In the genomic region with DNA sequence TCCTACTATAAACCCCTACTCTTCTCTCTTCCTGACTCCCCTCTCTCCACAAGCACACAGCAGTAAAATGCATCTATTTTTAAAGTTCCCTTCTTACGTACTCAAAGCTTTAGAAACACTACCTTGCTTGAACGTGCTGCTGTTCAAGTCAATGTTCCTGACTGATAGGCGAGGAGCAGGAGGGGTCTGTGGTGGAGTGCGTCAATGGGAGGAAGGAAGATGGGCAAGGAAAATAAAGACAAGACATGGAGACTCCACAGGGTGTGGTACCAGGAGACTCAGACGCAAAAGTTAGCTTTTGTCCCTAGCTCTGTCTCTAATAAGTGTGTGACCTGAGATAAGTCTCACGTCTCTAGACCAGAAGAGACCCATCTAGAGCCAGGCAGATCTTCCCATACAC, we compare ENCODE assay signal across 27 mouse cellular contexts.
"Had no signal": no experiment of that assay in that cellular context is flagged by ENCODE, and none has a peak within 500 bp of the region (broad histone marks: within the 10 kb centered on the region; RNA-seq: fewer than 3 reads in every experiment).

No protein-coding gene starts in this region.

- H3K9ac ChIP-seq: forebrain, postnatal 0 days; heart, embryonic 13.5 days; heart, embryonic 15.5 days; hindbrain, embryonic 12.5 days; hindbrain, embryonic 14.5 days; intestine, embryonic 15.5 days; limb, embryonic 12.5 days had no signal

- ATAC-seq: forebrain, postnatal 0 days; hindbrain, embryonic 16.5 days; inflammation-experienced regulatory T-cells, adult 6 months; intestine, embryonic 15.5 days; intestine, postnatal 0 days had no signal

- DNase-seq: forebrain, postnatal 0 days; gastrocnemius, adult 2 months; gastrocnemius, postnatal 10 days; gastrocnemius, postnatal 25 days; heart, adult 2 months; heart, postnatal 14 days; heart, postnatal 4 days; kidney, adult 18-20 months; kidney, adult 8-10 months; kidney, postnatal 10 days; kidney, postnatal 25 days; kidney, postnatal 4 days; liver had no signal

- H3K36me3 ChIP-seq: heart, embryonic 13.5 days; heart, embryonic 15.5 days; hindbrain, embryonic 10.5 days; hindbrain, embryonic 12.5 days; intestine, embryonic 15.5 days; limb, embryonic 10.5 days; limb, embryonic 12.5 days had no signal

- H3K4me2 ChIP-seq: heart, embryonic 11.5 days; heart, embryonic 13.5 days; heart, embryonic 15.5 days; hindbrain, embryonic 12.5 days; hindbrain, embryonic 14.5 days; intestine, embryonic 15.5 days; limb, embryonic 12.5 days had no signal

- H3K27ac ChIP-seq: gastrocnemius, adult 2 months; heart, adult 2 months; heart, embryonic 13.5 days; heart, embryonic 15.5 days; hindbrain, embryonic 10.5 days; hindbrain, embryonic 12.5 days; hindbrain, embryonic 14.5 days; intestine, embryonic 15.5 days; layer of hippocampus, adult 2 months; left cerebral cortex, adult 2 months; limb, embryonic 10.5 days; limb, embryonic 12.5 days had no signal

- H3K4me1 ChIP-seq: heart, embryonic 13.5 days; heart, embryonic 15.5 days; hindbrain, embryonic 10.5 days; hindbrain, embryonic 12.5 days; intestine, embryonic 15.5 days; limb, embryonic 10.5 days; limb, embryonic 12.5 days had no signal

- H3K27me3 ChIP-seq: heart, embryonic 13.5 days; heart, embryonic 15.5 days; hindbrain, embryonic 12.5 days; intestine, embryonic 15.5 days; limb, embryonic 12.5 days had no signal

- H3K9me3 ChIP-seq: heart, embryonic 13.5 days; heart, embryonic 15.5 days; hindbrain, embryonic 10.5 days; hindbrain, embryonic 12.5 days; intestine, embryonic 15.5 days; limb, embryonic 10.5 days; limb, embryonic 12.5 days had no signal

- H3K4me3 ChIP-seq: gastrocnemius, adult 2 months; heart, adult 2 months; heart, embryonic 13.5 days; heart, embryonic 15.5 days; hindbrain, embryonic 10.5 days; hindbrain, embryonic 12.5 days; intestine, embryonic 15.5 days; layer of hippocampus, adult 2 months; left cerebral cortex, adult 2 months; limb, embryonic 10.5 days; limb, embryonic 12.5 days had no signal
